Mouse (Mus musculus) hindbrain, embryonic 16.5 days (tissue): ENCODE data around the gene Map1a. TPM values are rescaled to one million over a fixed set of nuclear protein-coding genes. Genes with fewer than 3 reads are reported as not detected.

ENCODE experiments used
- ATAC-seq: fragments of 200-750 bp; cut with Nextera tagmentation; 2 replicates; pipeline ENCODE4 v1.8.0; 2017; ENCODE audit warnings: moderate TSS enrichment, moderate library complexity
- H3K27ac ChIP-seq: fragments of 300-500 bp; sonication (generic); 2 replicates; pipeline ENCODE4 v1.5.1; 2014; ENCODE audit warnings: low read depth, mild to moderate bottlenecking, control low read depth, low read length, moderate library complexity
- H3K27me3 ChIP-seq: fragments of 300-500 bp; sonication (generic); replicated peaks from 2 replicates; pipeline ENCODE4 v1.6.1; 2014; ENCODE audit warnings: low read length; ENCODE audit not compliant: control insufficient read depth, insufficient read depth
- H3K36me3 ChIP-seq: fragments of 300-500 bp; sonication (generic); 2 replicates; pipeline ENCODE4 v1.6.1; 2014; ENCODE audit warnings: mild to moderate bottlenecking, low read length, moderate library complexity, mixed read lengths; ENCODE audit not compliant: control insufficient read depth, insufficient read depth
- H3K4me1 ChIP-seq: fragments of 300-500 bp; sonication (generic); 2 replicates; pipeline ENCODE4 v1.6.1; 2014; ENCODE audit warnings: low read depth, low read length; ENCODE audit not compliant: control insufficient read depth, insufficient read depth
- H3K4me2 ChIP-seq: fragments of 300-500 bp; sonication (generic); 2 replicates; pipeline ENCODE4 v1.6.1; 2014; ENCODE audit warnings: mild to moderate bottlenecking, low read length, control low read depth, moderate library complexity
- H3K4me3 ChIP-seq: fragments of 300-500 bp; sonication (generic); 2 replicates; pipeline ENCODE4 v1.5.1; 2014; ENCODE audit warnings: mild to moderate bottlenecking, low read length, control low read depth, moderate library complexity
- H3K9ac ChIP-seq: fragments of 300-500 bp; sonication (generic); 2 replicates; pipeline ENCODE4 v1.6.1; 2014; ENCODE audit warnings: low read depth, mild to moderate bottlenecking, control low read depth, low read length, moderate library complexity
- H3K9me3 ChIP-seq: fragments of 300-500 bp; sonication (generic); 2 replicates; pipeline ENCODE4 v1.6.1; 2014; ENCODE audit warnings: mild to moderate bottlenecking, low read length, moderate library complexity; ENCODE audit not compliant: control insufficient read depth
- whole genome bisulfite sequencing: fragments of 180-500 bp; shearing (Covaris S2); extraction: QIAGEN DNeasy Blood & Tissue Kit; methylation state at CpG from one replicate; pipeline ENCODE4 v1.1.7; 2014; 5-methylcytosine and 5-hydroxymethylcytosine counted together
- polyA plus RNA-seq: library from polyadenylated mRNA; unstranded; fragments of >200 nt; fragmentation: Nextera tagmentation; extraction: Ambion mirVana; gene quantifications from 2 replicates; pipeline ENCODE4 v1.2.1, GENCODE M21; 2015

Gene Map1a
- polyA plus RNA-seq, 1 experiment from 2014 or later = 46.5 TPM

- peak; percentile 73 for ATAC-seq
- peaks cover 37% of the 10 kb centered on the region for H3K4me1 ChIP-seq
- 3% methylated on average over 36 of the region's 36 CpGs for WGBS
Observed at GRCm38 (mm10) chr2:121289730-121290540, 535 bp downstream of the Map1a start.

DNA sequence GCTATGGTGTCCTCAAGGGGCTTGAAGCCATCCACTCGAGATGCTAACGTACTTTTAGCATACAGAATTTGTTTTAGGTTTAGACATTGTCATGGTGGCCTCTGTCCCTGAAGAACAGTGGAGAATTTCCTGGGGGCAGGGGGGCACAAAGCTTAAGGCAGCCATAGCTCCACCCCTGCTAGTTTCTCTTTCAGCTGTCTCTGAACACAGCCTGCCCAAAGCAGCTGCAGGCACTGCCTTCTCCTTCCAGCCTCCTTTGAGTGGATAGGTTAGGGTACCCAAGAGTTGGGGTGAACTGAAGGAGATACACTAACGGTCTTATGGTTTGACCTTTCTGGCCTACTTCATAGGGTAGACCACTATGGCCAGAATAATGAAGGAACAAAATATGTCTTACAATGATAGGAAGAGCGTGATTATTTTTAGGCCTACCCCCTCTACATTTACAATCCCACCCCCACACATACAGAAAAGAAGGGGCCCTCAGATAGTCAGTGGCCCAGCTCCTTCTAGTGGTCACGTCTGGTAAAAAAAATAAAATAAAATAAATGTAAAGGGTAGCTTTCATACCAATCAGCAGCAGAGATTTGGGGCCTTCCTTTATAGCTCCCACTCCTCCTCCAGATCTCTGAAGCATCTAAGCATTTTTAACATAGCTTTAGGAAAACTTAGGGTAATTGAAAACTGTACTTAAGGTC lies 3.1 kb downstream of the Map1a start:
- Histone ChIP-seq H3K9ac (no peak overlapping the region), H3K9me3 (no peaks in the 10 kb centered on the region), H3K4me1 (peaks cover 49% of the 10 kb centered on the region), H3K27ac (no peak overlapping the region), H3K4me3 (no peak overlapping the region), H3K27me3 (no peaks in the 10 kb centered on the region), H3K36me3 (no peaks in the 10 kb centered on the region), H3K4me2 (no peak overlapping the region)
- WGBS = 72% methylated on average over 5 of the region's 5 CpGs
- no peak for ATAC-seq

More at GRCm38 (mm10) chr2:121289730-121290540, 535 bp downstream of the Map1a start:
- no peaks in the 10 kb centered on the region for H3K36me3 ChIP-seq
- H3K4me3 ChIP-seq = peak overlapping the region; percentile 67
- peak overlapping the region; percentile 73 for H3K9ac ChIP-seq
- H3K27ac ChIP-seq = peak overlapping the region; percentile 77
- no peaks in the 10 kb centered on the region for H3K27me3 ChIP-seq
- H3K9me3 ChIP-seq = no peaks in the 10 kb centered on the region
- peak overlapping the region; percentile 72 for H3K4me2 ChIP-seq

DNA sequence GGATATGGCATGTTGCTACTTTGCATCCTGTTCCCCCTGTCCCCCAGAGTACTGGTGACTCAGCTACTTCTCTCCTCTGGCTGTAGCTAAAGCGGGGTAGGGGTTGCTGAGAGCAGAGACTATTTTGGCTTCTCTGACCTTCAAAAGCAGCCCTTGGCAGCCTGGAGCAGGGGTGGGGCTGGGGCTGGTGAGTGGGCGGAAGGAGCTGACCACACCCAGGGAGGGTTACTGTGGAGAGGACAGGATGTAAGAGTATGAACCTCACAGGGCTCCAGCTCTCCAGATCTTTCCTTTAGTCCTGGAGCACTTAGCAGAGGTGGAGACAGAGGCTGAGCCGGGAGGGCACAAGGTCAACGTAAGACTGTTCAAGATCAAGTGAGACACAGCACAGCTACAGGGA lies 4.8 kb downstream of the Map1a start:
- Histone ChIP-seq H3K36me3 (peaks cover 6% of the 10 kb centered on the region), H3K4me2 (peak overlapping the region; percentile 73), H3K9ac (no peak overlapping the region; the same call in none of the 2 replicates), H3K9me3 (no peaks in the 10 kb centered on the region), H3K4me1 (peaks cover 49% of the 10 kb centered on the region), H3K27me3 (no peaks in the 10 kb centered on the region), H3K27ac (peak overlapping the region; percentile 89), H3K4me3 (peak overlapping the region; percentile 69)
- WGBS = 29% methylated on average over 4 of the region's 4 CpGs
- ATAC-seq = no peak

DNA sequence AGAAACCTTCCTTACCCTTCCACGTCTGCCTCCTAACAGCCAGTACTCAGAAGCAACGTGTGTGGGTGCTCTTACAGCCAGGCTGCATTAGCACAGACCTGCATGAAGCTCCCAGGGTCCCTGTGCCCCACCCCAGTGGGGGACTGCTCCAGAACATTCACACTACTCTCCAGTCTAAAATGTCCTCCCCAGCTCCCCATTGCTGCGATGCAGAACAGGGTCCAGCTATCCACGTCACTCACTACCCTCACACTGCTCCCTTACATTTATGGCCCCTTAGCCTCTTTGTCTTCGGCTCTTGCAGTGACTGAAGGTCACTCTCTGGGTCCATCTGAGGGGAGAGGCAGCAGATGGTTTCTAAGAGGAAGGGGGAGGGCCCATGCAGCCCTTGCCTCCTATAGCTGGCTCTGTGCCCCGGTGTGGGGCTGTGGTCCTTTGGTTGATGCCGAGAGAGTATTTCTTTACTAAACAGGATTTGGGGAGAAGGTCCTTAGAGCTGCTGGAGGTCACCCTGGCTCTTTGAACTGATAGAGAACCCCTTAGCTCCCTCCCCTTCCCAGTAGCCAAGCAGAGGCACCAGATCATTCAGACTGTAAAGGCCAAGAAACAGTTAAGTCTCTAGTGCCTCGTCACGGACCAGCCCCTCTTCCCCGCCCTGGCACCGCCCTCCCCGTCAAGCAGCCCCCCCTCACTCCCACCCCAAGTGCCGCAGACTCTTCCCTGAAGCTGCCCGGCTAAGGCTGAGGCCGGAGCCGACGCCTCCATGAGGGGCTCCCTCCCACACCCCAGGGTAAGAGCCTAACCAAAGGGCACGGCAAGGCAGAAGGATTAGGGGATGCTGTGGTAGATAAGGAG lies 5.6 kb downstream of the Map1a start:
- H3K4me1 ChIP-seq = peaks cover 49% of the 10 kb centered on the region
- H3K9me3 ChIP-seq = no peaks in the 10 kb centered on the region
- WGBS = 0% methylated on average over 18 of the region's 18 CpGs
- peak overlapping the region; percentile 73 for H3K4me2 ChIP-seq
- H3K4me3 ChIP-seq = peak overlapping the region; percentile 69
- no peaks in the 10 kb centered on the region for H3K27me3 ChIP-seq
- H3K9ac ChIP-seq = peak overlapping the region; percentile 80
- ATAC-seq = peak; percentile 86
- H3K27ac ChIP-seq = peak overlapping the region; percentile 89
- peaks cover 13% of the 10 kb centered on the region for H3K36me3 ChIP-seq

DNA sequence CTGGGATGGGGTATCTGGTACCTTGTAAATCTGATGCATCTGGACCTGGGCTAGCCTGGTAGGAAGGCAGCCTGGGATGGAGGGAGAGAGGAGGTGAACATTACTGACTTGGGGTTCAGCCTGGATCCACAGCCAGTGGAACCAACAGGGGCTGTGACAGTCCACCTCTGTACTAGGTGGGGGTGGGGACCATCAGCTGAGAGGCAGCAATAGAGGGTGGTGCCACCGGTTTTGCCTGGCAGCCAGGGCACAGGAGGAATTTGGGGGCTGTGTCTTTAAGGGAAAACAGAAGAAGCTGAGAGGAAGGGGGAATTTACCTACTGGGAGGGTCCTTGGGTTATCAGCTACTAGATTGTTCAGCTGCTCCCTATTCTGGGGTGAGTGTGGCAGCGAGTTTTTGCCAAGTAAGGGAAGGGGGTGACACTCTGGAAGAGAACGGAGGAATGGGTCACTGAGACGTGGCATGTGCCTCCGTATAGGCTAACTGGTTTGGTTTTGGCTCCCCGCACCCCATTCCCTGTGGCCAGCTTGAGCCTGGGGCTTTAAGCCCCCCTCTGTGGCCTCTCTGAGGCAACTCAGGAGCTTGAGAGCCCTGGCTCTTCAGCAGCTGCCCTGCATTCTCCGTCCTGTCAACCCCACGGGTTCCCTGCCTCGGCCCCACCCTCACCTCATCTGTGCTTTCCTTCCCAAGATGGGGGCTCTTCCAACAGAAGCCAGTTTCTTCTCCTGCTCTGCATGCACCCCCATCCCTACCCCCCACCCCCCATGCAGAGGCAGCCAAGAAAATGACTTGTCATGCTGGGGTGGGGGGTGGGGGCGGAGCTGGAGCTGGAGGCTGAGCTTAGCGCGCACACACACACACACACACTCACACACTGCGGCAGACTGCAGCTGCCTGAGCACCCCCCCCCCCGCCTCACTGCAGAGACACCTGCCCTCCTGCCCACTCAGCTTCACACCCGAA lies 6.5 kb downstream of the Map1a start:
- peak overlapping the region; percentile 73 for H3K4me2 ChIP-seq
- no peaks in the 10 kb centered on the region for H3K27me3 ChIP-seq
- WGBS = 0% methylated on average over 13 of the region's 15 CpGs
- peak; percentile 51 for ATAC-seq
- peaks cover 40% of the 10 kb centered on the region for H3K4me1 ChIP-seq
- no peaks in the 10 kb centered on the region for H3K9me3 ChIP-seq
- H3K9ac ChIP-seq = peak overlapping the region; percentile 80
- peak overlapping the region; percentile 69 for H3K4me3 ChIP-seq
- H3K36me3 ChIP-seq = peaks cover 15% of the 10 kb centered on the region
- H3K27ac ChIP-seq = peak overlapping the region; percentile 89

- Histone ChIP-seq H3K4me3 (peak overlapping the region; percentile 69), H3K9ac (peak overlapping the region; percentile 80), H3K36me3 (peaks cover 24% of the 10 kb centered on the region), H3K4me1 (peaks cover 38% of the 10 kb centered on the region), H3K9me3 (no peaks in the 10 kb centered on the region), H3K27ac (peak overlapping the region; percentile 89), H3K4me2 (peak overlapping the region; percentile 73), H3K27me3 (no peaks in the 10 kb centered on the region)
- ATAC-seq = no peak
- 7% methylated on average over 6 of the region's 6 CpGs for WGBS
Observed at GRCm38 (mm10) chr2:121296754-121297231, 7.4 kb downstream of the Map1a start.

- no peak for ATAC-seq
- 7% methylated on average over 9 of the region's 9 CpGs for WGBS
- Histone ChIP-seq H3K36me3 (peaks cover 32% of the 10 kb centered on the region), H3K4me1 (peaks cover 38% of the 10 kb centered on the region), H3K4me3 (peak overlapping the region; percentile 69), H3K27me3 (no peaks in the 10 kb centered on the region), H3K9me3 (no peaks in the 10 kb centered on the region), H3K27ac (no peak overlapping the region), H3K9ac (no peak overlapping the region; the same call in 1 of the 2 replicates), H3K4me2 (peak overlapping the region; percentile 73)
Observed at GRCm38 (mm10) chr2:121297701-121298100, 8.3 kb downstream of the Map1a start.

GRCm38 (mm10) chr2:121298131-121298530 lies 8.7 kb downstream of the Map1a start:
- Histone ChIP-seq H3K4me3 (peak overlapping the region; percentile 69), H3K9me3 (no peaks in the 10 kb centered on the region), H3K4me2 (peak overlapping the region; percentile 73), H3K9ac (no peak overlapping the region; the same call in 1 of the 2 replicates), H3K36me3 (peaks cover 36% of the 10 kb centered on the region), H3K27ac (no peak overlapping the region), H3K27me3 (no peaks in the 10 kb centered on the region), H3K4me1 (peaks cover 38% of the 10 kb centered on the region)
- 6% methylated on average over 8 of the region's 8 CpGs for WGBS
- no peak for ATAC-seq
